Mouse (Mus musculus) heart, postnatal 36 days (tissue): ENCODE results near the gene Dcdc2c. TPM values are rescaled to one million over a fixed set of nuclear protein-coding genes. Genes with fewer than 3 reads are reported as not detected.
A peak's percentile ranks its signal among the peaks of the same experiment; 100 is the strongest.

Experiments
- DNase-seq, 2 experiments: peaks; one replicate each; pipeline ENCODE4 v3.0.0; 2021 to 2022
- intact Hi-C: fragments of 180-260 bp; cut with DNase I; formaldehyde crosslinking; loops from one replicate; pipeline ENCODE4 v1.15.1; 2025
- total RNA-seq, 2 experiments: library from RNA; stranded (reverse); gene quantifications; 2 replicates each; pipeline ENCODE4 v1.2.3; 2021

Dcdc2c gene
- total RNA-seq: not detected

DNA sequence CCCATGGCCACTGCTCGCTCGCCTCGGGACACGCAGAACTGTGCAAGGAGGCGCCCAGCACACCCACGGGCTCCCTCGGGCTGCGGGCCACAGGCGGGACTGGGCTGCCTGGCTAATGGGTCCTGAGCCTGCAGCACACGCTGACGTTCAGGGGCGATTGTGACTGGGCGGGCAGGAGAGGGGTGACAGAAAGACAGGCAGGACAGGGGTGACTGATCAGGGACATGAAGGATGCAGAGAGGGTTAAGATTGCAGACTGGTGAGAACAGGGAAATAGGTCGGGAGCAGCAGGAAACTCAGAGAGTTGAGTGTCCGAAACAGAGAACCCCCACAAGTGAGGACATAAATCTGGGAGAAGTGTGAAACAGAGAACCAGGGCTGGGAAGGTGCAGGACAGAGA lies at the start of gene Dcdc2c:
TSS of gene Dcdc2c (minus strand) at position 101 of the 400 bp plus-strand sequence.
- no peak for DNase-seq
- intact Hi-C loops: no loop called here

- intact Hi-C loops: no loop called here
- no peak for DNase-seq
Observed at GRCm38 (mm10) chr12:28598526-28598991, 46.4 kb upstream of the Dcdc2c start.

DNA sequence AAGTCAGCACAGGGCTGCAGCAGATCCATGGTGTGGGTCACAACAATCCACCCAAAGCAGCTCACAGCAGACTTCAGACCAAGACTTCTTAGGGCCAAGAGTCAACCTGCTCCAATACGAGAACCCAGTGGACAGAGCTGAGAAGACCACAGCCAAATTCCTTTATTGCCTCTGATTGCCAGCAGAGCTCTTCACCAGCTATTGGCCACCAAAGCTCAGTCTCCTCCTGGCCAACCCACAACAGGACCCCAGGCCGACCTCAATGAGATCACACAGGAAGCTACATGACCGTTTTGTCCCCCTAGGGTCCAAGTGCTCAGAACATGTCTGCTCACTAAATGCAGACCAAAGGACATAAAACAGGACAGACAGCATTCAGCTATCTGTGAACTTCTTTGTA lies 45.9 kb upstream of the Dcdc2c start:
- intact Hi-C loops: no loop called here
- DNase-seq: no peak

DNA sequence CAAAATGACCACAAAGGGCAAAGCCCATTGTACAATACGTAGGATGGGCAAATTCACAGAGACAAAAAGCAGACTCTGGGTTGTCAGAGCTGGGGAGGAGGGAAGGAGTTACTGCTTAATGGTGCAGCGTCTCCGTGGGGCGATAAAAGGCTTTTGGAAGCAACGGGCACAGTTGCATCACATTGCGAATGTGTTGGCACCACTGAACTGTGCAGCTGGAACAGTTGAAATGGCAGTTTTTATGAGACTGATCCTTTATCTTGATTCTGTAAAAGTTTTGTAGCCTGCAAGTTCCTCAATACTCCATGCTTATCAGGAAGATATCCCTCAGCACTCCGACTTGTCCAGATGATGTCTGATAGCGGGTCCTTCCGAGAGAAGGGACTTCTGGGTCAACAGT lies 45.5 kb upstream of the Dcdc2c start:
- DNase-seq: no peak
- intact Hi-C loops: no loop called here

- no peak for DNase-seq
- intact Hi-C loops: no loop called here
Observed at GRCm38 (mm10) chr12:28596851-28597250, 44.7 kb upstream of the Dcdc2c start.

- intact Hi-C loops: no loop called here
- DNase-seq: no peak
Observed at GRCm38 (mm10) chr12:28590428-28590827, 38.2 kb upstream of the Dcdc2c start.

GRCm38 (mm10) chr12:28589090-28589868 lies 37.1 kb upstream of the Dcdc2c start:
- intact Hi-C loops: loop anchor here (1.0 to 5.0 kb wide), 4 partner anchors 110 to 1293 kb away; no protein-coding TSS in a partner anchor
- peak; percentile 78 to 82 for DNase-seq

GRCm38 (mm10) chr12:28587949-28588348 lies 35.8 kb upstream of the Dcdc2c start:
- intact Hi-C loops: loop anchor here (2.0 to 5.0 kb wide), 3 partner anchors 244 to 1294 kb away; no protein-coding TSS in a partner anchor
- no peak for DNase-seq

DNA sequence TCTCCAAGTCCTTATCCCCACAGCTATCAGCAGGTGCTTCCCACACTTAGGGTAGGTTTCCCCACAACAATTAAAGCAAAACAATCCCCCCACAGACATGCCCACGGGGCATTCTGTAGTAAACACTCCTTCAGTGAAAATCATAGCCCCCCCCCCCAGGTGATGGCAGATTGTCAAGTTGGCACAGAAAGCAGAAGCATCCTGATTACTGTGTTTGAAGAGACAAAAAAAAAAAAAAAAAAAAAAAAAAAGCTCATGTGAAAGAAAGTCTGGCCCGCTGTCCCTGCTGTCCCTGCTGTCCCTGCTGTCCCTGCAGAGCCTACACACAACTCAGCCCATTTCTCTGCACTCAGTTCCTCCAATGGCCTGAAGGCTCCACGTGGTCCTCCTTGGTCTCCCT lies 31.8 kb upstream of the Dcdc2c start:
- intact Hi-C loops: no loop called here

DNA sequence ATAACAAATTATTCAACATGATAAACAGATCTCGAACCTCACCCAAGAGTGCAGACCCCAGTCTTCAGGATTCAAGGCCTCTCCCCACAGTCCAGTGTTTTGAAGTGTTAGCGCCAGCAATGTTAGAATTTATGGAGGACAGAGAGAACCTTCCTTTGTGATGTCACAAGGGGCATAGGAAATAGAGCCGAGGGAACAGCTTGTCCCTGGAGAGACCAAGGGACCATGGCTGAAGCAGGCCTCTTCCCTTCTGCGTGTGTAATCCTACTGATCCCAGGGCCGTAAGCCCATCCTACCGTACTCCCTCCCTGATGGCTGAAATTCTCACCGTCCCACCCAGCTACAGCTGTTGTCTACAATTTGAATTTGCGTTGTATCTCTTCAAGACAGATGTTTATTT lies 30.2 kb upstream of the Dcdc2c start, which contains the start of gene Allc:
TSS of gene Allc (minus strand) at position 101 of the 400 bp plus-strand sequence.
- intact Hi-C loops: no loop called here
- no peak for DNase-seq

More for the DNA sequence above, 31.8 kb upstream of the Dcdc2c start:
- DNase-seq: no peak

DNA sequence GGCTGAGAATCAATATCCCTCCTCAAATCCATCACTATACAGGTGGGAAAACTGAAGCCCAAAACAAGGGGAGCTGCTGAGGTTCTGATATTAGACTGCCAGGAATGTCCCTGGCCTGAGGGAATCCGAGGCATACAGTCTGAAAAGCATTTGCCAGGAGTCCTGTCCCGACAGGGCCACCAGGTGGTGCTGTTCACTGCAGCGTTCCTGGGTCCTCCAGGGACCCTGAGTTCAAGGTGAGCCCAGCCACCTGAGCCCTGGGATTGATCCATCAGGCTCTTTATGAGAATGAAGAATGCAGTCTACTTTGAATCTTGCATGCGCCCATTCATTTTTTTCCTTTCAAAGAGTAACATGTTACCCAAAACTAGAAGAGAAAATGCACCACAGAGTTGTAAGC lies 26.9 kb upstream of the Dcdc2c start:
- intact Hi-C loops: no loop called here
- DNase-seq: no peak

GRCm38 (mm10) chr12:28578147-28578546 lies 25.9 kb upstream of the Dcdc2c start:
- intact Hi-C loops: no loop called here

GRCm38 (mm10) chr12:28575366-28576070 lies 23.3 kb upstream of the Dcdc2c start:
- intact Hi-C loops: no loop called here
- DNase-seq: no peak

More at GRCm38 (mm10) chr12:28578147-28578546, 25.9 kb upstream of the Dcdc2c start:
- DNase-seq: no peak

DNA sequence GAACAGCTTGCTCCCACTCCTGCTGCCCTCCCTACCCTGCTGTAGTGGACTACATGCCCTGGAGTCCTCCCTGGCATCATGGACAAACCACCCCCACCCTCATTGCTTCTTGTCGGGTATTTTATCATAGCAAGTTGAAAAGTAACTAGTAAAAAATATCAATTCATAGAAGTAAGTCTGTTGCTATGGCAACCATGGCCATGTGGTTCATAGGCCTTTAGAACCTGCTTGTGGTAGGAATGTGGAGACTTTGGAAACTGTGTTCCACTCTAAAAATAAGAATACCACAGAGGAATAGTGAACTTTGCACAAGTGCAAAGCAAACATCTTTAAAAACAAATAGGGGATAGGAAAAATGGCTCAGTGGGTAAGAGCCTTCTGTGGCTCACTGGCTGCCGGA lies 20.0 kb upstream of the Dcdc2c start:
- intact Hi-C loops: no loop called here
- DNase-seq: no peak

GRCm38 (mm10) chr12:28551775-28552174 lies 424 bp downstream of the Dcdc2c start:
- intact Hi-C loops: no loop called here
- DNase-seq: no peak

GRCm38 (mm10) chr12:28548887-28549286 lies 3.3 kb downstream of the Dcdc2c start:
- intact Hi-C loops: no loop called here
- DNase-seq: no peak

DNA sequence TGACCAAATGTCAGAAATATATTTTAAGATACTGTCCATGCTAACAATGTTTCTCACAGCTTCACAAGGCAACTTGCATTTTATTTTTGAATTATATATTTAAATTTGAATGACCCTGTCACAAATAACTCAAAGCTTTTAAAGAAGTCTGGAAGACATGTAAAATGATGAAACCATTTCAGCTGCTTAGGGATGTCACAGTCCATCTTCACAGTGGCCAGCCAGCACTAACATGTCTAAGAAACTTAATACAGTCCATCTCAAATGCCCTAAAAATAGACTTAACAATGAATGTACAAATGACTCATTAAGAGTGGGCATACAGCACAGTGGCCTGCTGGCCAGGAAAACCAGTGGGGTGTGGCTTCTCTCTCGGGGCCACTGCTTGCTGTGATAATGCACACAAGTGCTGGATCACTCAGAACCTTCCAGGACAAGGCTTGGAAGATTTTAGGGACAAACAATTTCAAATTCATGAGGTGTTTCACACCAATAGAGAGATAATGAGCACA lies 37.9 kb downstream of the Dcdc2c start:
- DNase-seq: no peak
- intact Hi-C loops: no loop called here

DNA sequence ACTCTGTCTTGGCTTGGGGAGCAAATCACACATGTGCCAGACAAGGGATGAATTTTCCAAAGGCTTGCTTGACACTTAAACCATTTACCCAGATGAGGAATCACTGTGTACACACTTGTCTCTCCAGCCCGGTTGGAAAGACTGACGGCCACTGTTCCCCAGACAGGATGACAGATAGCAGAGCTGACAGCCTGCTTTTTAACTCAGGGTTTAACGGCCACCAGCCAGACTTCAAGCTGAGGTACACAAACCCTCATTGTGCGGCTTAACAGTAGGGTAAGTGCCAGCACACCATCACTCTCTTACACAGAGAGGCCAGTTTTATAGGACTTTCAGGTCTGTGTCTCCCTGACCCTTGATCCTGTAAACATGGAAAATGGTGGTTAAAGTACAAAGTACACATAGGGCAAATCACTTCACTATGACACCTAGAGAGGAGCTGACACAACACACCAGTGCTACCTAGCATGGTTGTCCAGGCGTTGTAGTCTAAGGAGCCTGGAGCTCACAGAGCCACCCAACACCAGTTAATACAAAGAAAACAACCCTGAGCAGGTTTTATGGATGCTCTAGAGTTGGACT lies 42.4 kb downstream of the Dcdc2c start:
- no peak for DNase-seq
- intact Hi-C loops: no loop called here

- intact Hi-C loops: no loop called here
- DNase-seq: no peak
Observed at GRCm38 (mm10) chr12:28494289-28494688, 57.9 kb downstream of the Dcdc2c start.

DNA sequence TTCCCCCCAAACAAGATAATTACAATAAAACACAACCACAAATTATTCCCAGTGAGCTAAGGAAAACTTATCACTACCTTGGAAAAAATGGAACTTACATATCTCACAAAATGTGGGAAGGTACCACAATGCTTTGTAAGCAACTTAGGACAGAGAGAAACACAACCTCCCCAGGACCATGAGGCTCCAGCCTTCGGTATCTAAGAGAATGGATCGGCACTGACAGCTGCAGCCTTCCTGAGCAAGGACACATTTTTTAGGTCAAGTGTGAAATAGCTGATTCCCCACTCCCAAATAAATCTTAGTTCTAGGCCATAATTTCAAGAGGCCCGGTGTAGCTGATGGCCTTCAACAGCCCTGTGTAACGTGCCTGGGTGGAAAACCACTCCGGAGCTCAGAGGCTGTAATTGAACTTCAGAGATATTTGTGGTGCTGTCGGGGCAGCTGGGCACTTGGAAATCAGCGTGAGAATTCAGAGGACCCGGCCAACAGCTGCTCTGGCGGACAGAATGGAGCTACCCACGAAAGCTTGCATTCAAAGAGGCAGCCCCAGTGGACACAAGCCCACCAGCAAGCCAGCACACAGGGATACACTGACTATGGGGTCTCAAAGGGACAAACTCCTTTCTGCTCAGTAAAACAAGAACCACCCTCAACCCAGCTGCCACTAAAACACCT lies 69.6 kb downstream of the Dcdc2c start:
- DNase-seq: no peak
- intact Hi-C loops: no loop called here
